Mouse (Mus musculus) kidney, adult 9 months (tissue): Measurements from ENCODE around the gene Nol6.

Experiments
- DNase-seq: peaks from one replicate; pipeline ENCODE4 v3.0.0; 2022

Nol6 gene

GRCm38 (mm10) chr4:41078726-41079125 is 45.5 kb downstream of the Nol6 start:
- DNase-seq, result no peak

GRCm38 (mm10) chr4:41074461-41074860 is 49.8 kb downstream of the Nol6 start:
- DNase-seq, result no peak

- DNase-seq, result no peak
Measured at GRCm38 (mm10) chr4:41073008-41073817, 51.0 kb downstream of the Nol6 start.

- no peak for DNase-seq
Measured at GRCm38 (mm10) chr4:41071500-41072429, 52.5 kb downstream of the Nol6 start.

GRCm38 (mm10) chr4:41065196-41065595 is 59.1 kb downstream of the Nol6 start:
- no peak for DNase-seq
